Mouse (Mus musculus) hindbrain, postnatal 0 days (tissue): ENCODE data around the gene Pacsin2. TPM values are rescaled to one million over a fixed set of nuclear protein-coding genes. Genes with fewer than 3 reads are reported as not detected.

ENCODE experiments used
- ATAC-seq: fragments of 200-750 bp; cut with Nextera tagmentation; 2 replicates; pipeline ENCODE4 v1.8.0; 2017; ENCODE audit warnings: mild to moderate bottlenecking, moderate TSS enrichment, moderate library complexity
- DNase-seq: peaks from one replicate; pipeline ENCODE4 v3.0.0-alpha.2; 2015; ENCODE audit warnings: low spot score
- H3K27ac ChIP-seq: fragments of 300-500 bp; sonication (generic); 2 replicates; pipeline ENCODE4 v1.5.1; 2014; ENCODE audit warnings: mild to moderate bottlenecking
- H3K27me3 ChIP-seq: fragments of 300-500 bp; sonication (generic); 2 replicates; pipeline ENCODE4 v1.6.1; 2014; ENCODE audit warnings: low read length, mixed read lengths; ENCODE audit not compliant: insufficient read depth
- H3K36me3 ChIP-seq: fragments of 300-500 bp; sonication (generic); 2 replicates; pipeline ENCODE4 v1.6.1; 2014; ENCODE audit warnings: low read length, mixed read lengths; ENCODE audit not compliant: insufficient read depth
- H3K4me1 ChIP-seq: fragments of 300-500 bp; sonication (generic); 2 replicates; pipeline ENCODE4 v1.6.1; 2014; ENCODE audit warnings: antibody characterized with exemption, low read length, mixed read lengths; ENCODE audit not compliant: insufficient read depth
- H3K4me2 ChIP-seq: fragments of 300-500 bp; sonication (generic); 2 replicates; pipeline ENCODE4 v1.6.1; 2014; ENCODE audit warnings: low read depth, mild to moderate bottlenecking, low read length, moderate library complexity, mixed read lengths
- H3K4me3 ChIP-seq: fragments of 300-500 bp; sonication (generic); 2 replicates; pipeline ENCODE4 v1.5.1; 2014; ENCODE audit warnings: low read length
- H3K9ac ChIP-seq: fragments of 300-500 bp; sonication (generic); replicated peaks from 2 replicates; pipeline ENCODE4 v1.6.1; 2014; ENCODE audit warnings: mild to moderate bottlenecking, low read length, moderate library complexity, mixed read lengths
- H3K9me3 ChIP-seq: fragments of 300-500 bp; sonication (generic); 2 replicates; pipeline ENCODE4 v1.6.1; 2016; ENCODE audit warnings: low read length, mixed read lengths
- CTCF ChIP-seq: IDR thresholded peaks from 2 replicates; pipeline ENCODE4 v1.5.1; 2016; ENCODE audit warnings: antibody characterized with exemption, control low read depth, low read depth
- WGBS: fragments of 180-500 bp; shearing (Covaris S2); extraction: QIAGEN DNeasy Blood & Tissue Kit; methylation state at CpG from one replicate; pipeline ENCODE4 v1.1.7; 2014; 5-methylcytosine and 5-hydroxymethylcytosine counted together
- polyA plus RNA-seq: library from polyadenylated mRNA; unstranded; fragments of >200 nt; fragmentation: Nextera tagmentation; extraction: Ambion mirVana; gene quantifications from 2 replicates; pipeline ENCODE4 v1.2.1, GENCODE M21; 2015
- total RNA-seq: library from RNA; depleted of rRNA; stranded (reverse); fragments of >200 nt; gene quantifications from 2 replicates; pipeline ENCODE4 v1.2.3, GENCODE M21; 2014

Pacsin2 gene
- total and polyA plus RNA-seq, 2 experiments from 2014 or later = 19.5 to 20.0 TPM

DNA sequence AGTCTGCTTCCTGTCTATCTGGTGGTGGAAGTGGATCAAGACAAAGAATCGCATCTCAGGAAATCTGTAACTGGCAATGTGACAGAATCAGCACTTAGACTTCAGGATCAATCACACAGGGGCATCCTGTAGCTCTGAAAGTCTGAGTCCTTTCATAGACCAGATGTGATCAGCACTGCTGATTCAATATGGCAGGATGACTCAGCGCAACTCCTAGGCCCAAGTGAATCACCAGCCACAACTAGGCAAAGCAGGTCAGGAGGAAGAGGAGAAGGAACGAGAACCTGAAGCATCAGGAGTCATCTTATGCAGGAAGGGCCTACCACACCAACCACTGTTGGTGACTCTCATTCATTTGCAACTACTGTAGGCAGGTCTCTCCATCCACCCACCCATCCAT, 60.4 kb downstream of the Pacsin2 start:
- Histone ChIP-seq H3K36me3 (no peaks in the 10 kb centered on the region), H3K4me3 (no peak overlapping the region), H3K27ac (no peak overlapping the region), H3K27me3 (no peaks in the 10 kb centered on the region), H3K9ac (no peak overlapping the region), H3K4me1 (no peaks in the 10 kb centered on the region), H3K9me3 (no peaks in the 10 kb centered on the region), H3K4me2 (no peak overlapping the region)
- TF ChIP-seq CTCF = no peak
- 93% methylated on average over 3 of the region's 3 CpGs for WGBS
- no peak for ATAC-seq
- DNase-seq = no peak

DNA sequence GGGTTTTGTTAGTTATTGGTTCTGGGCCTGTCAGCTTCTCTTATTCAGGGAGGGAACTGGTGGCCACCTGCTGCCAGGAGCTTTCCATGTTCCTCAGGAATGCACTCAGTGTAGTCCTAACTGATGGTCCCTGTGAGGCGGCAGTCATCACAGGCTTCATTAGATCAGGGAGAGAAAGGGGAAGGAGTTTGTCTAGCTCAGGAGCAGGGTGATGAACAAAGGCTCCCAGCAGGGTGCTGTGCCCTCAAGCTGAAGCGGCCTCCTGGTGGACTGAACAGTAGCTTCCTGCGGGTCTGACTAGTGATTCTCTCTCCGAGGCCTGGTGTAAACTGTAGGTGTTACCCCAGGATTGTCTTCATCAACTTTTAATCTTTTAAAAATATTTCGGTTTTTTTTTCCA, 61.4 kb downstream of the Pacsin2 start:
- Histone ChIP-seq H3K4me3 (no peak overlapping the region), H3K9ac (no peak overlapping the region), H3K4me1 (no peaks in the 10 kb centered on the region), H3K36me3 (no peaks in the 10 kb centered on the region), H3K4me2 (no peak overlapping the region), H3K27me3 (no peaks in the 10 kb centered on the region), H3K9me3 (no peaks in the 10 kb centered on the region), H3K27ac (no peak overlapping the region)
- ATAC-seq (no peak), DNase-seq (no peak)
- WGBS = 46% methylated on average over 5 of the region's 5 CpGs
- TF ChIP-seq CTCF = no peak

DNA sequence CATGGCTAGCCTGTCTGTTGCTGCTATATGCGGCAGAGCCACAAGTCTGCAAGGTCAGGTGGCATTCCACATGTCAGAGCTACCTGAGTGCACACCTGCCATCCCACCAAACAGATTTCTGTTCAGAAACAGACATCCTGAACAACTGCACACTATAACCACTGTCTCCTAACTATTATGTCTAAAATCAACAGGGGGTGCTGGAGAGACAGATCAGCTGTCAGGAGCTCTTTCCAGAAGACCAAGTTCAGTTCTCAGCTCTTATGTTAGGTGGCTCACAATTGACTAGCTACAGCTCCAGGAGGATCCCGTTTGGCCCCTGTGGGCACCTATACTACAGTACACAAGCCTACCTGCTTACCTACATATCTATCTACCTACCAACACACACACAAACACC, 71.7 kb downstream of the Pacsin2 start:
- ATAC-seq (no peak), DNase-seq (peak; percentile 12)
- 0 out of 2 replicates have a peak, but pooled peaks have one; percentile 7 for TF ChIP-seq CTCF
- no peaks in the 10 kb centered on the region; the same call in 1 of the 2 replicates for H3K36me3 ChIP-seq
- H3K4me2 ChIP-seq = no peak overlapping the region
- no peak overlapping the region for H3K27ac ChIP-seq
- WGBS = 75% methylated on average over 2 of the region's 2 CpGs
- H3K9me3 ChIP-seq = no peaks in the 10 kb centered on the region
- H3K4me1 ChIP-seq = no peaks in the 10 kb centered on the region
- no peak overlapping the region for H3K9ac ChIP-seq
- H3K4me3 ChIP-seq = no peak overlapping the region
- no peaks in the 10 kb centered on the region for H3K27me3 ChIP-seq

DNA sequence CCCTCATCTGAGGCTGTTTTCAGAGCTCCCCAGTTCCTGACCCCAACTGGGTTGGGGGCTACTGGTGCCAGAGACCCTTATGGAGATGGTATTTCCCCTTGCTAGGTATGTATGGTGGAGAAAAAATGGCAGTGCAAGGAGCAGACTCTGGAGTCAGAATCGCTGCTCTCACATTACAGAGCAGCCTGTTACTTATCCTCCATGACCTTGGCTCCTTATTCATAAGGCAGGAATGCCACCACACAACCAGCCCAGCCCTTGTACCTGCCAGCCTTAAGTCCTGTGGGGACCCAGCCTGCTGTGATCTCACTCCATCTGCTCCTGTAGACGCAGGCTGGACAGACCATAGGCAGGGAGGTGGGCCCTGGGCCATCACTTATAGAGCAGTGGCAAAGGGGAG, 76.5 kb downstream of the Pacsin2 start:
- ATAC-seq = no peak
- 83% methylated on average over 2 of the region's 2 CpGs for WGBS
- DNase-seq = no peak

DNA sequence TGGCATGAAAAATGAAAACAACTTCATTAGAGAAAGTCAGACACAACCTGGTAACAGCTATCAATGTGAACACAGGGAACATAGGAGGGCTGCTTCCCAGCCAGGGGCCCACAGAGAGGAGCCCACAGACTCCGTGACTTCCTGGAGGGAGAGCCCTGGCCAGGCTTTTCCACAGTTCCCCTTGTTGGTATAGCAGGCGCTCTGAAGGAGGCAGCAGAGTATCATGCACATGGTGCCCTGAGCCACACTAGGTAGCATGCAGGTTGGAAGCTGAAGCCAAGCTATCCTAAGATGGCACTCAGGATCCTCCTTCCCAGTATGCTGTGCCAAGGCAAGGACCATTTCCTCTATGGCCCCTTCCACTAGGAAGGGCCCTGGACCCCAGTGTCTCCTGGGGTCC, 80.8 kb downstream of the Pacsin2 start:
- Histone ChIP-seq H3K27me3 (no peaks in the 10 kb centered on the region), H3K4me1 (no peaks in the 10 kb centered on the region), H3K4me2 (no peak overlapping the region), H3K4me3 (no peak overlapping the region), H3K27ac (no peak overlapping the region), H3K9ac (no peak overlapping the region), H3K9me3 (no peaks in the 10 kb centered on the region; the same call in 1 of the 2 replicates), H3K36me3 (peaks cover 4% of the 10 kb centered on the region; the same call in 1 of the 2 replicates)
- TF ChIP-seq CTCF = peak; percentile 54
- no peak for ATAC-seq
- 84% methylated on average over 2 of the region's 2 CpGs for WGBS
- DNase-seq = peak; percentile 7

More for the DNA sequence above, 76.5 kb downstream of the Pacsin2 start:
- H3K9me3 ChIP-seq = no peaks in the 10 kb centered on the region
- no peaks in the 10 kb centered on the region for H3K36me3 ChIP-seq
- H3K4me2 ChIP-seq = no peak overlapping the region
- no peak overlapping the region for H3K9ac ChIP-seq
- H3K4me1 ChIP-seq = no peaks in the 10 kb centered on the region
- H3K27ac ChIP-seq = no peak overlapping the region
- no peak for TF ChIP-seq CTCF
- no peaks in the 10 kb centered on the region for H3K27me3 ChIP-seq
- no peak overlapping the region for H3K4me3 ChIP-seq

DNA sequence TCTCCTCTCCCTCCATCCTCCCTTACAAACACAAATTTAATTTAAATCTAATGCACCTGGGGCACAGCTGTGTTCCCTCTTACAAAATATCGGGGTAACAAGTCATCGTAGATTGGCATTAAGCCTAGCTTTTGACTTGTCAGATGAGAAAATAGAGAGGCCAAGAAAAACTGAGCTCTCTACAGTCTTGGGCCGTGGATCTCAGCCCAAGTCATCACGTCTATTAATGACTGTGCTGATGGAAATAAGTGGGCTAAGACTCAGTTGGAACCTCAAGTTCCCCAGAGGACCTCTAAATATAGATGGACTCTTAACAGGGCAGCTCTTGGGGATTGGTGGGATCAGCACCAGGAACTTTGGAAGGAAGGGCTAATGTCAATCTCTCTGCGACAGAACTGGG, 81.3 kb downstream of the Pacsin2 start:
- TF ChIP-seq CTCF = no peak
- Histone ChIP-seq H3K4me1 (no peaks in the 10 kb centered on the region), H3K4me3 (no peak overlapping the region), H3K4me2 (no peak overlapping the region), H3K27me3 (no peaks in the 10 kb centered on the region), H3K27ac (no peak overlapping the region), H3K9me3 (no peaks in the 10 kb centered on the region; the same call in 1 of the 2 replicates), H3K9ac (no peak overlapping the region), H3K36me3 (peaks cover 4% of the 10 kb centered on the region; the same call in 1 of the 2 replicates)
- ATAC-seq (no peak), DNase-seq (no peak)
- WGBS = 88% methylated on average over 5 of the region's 5 CpGs

DNA sequence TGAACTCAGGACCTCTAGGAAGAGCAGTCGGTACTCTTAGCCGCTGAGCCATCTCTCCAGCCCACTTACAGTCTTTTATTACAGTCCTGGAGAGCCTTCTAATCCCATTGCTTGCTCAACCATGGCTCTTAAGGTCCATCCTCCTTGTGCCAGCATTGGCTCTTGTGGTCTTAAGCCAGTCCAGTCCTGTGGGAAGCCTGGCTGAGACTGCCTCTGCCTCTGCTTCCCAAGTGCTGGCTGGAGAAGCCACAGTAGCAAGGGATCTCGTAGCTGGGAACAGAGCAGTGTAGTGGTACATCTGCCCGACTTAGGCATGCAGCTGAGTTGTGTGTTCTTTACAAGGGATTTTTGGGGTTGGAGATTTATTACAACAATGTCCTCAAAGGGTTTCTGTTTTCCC, 81.9 kb downstream of the Pacsin2 start:
- DNase-seq = no peak
- no peaks in the 10 kb centered on the region for H3K27me3 ChIP-seq
- H3K9me3 ChIP-seq = no peaks in the 10 kb centered on the region; the same call in 1 of the 2 replicates
- no peak overlapping the region for H3K9ac ChIP-seq
- WGBS = 94% methylated on average over 4 of the region's 4 CpGs
- no peak overlapping the region for H3K4me2 ChIP-seq
- peaks cover 4% of the 10 kb centered on the region; the same call in 1 of the 2 replicates for H3K36me3 ChIP-seq
- no peak for TF ChIP-seq CTCF
- H3K27ac ChIP-seq = no peak overlapping the region
- ATAC-seq = no peak
- no peak overlapping the region for H3K4me3 ChIP-seq
- no peaks in the 10 kb centered on the region for H3K4me1 ChIP-seq
